Comparison of ENCODE assay signal across 9 mouse cellular contexts in genomic region chrX:153498665-153499293, GRCm38 (mm10). TPM values are rescaled to one million over a fixed set of nuclear protein-coding genes. Genes with fewer than 3 reads are reported as not detected.
DNase-seq lines count a peak whose midpoint lies in the region; ATAC-seq and TF ChIP-seq lines count a peak whose summit lies in the region.
"Had no signal": no experiment of that assay in that cellular context is flagged by ENCODE, and none has a peak within 500 bp of the region (broad histone marks: within the 10 kb centered on the region; RNA-seq: fewer than 3 reads in every experiment).

No protein-coding gene starts in this region.

- peaks cover 6% of the 10 kb centered on the region; the same call in 1 of the 2 replicates for H3K79me2 ChIP-seq in MEL (ENCODE audit: control insufficient read depth, insufficient read depth, low read length, poor library complexity)

- 0 out of 4 replicates have a peak, but pooled peaks cover 0 to 3% of the 10 kb centered on the region in 2 experiments for H3K4me1 ChIP-seq in MEL (ENCODE audit: control insufficient read depth in 1 of 2, insufficient read depth in 2 of 2, low read length in 2 of 2)
- no peaks in the 10 kb centered on the region for H3K4me1 ChIP-seq in embryonic fibroblast, embryonic 13.5 days (ENCODE audit: control insufficient read depth, insufficient read depth, low read length)
- 0 out of 2 replicates have a peak, but pooled peaks cover 4% of the 10 kb centered on the region for H3K4me1 ChIP-seq in hindbrain, embryonic 12.5 days
- no peaks in the 10 kb centered on the region for H3K4me1 ChIP-seq in limb, embryonic 11.5 days (ENCODE audit: control insufficient read depth, insufficient read depth, low read length)
- H3K4me1 ChIP-seq in midbrain, embryonic 16.5 days (ENCODE audit: control insufficient read depth, insufficient read depth, low read length): peaks cover 4% of the 10 kb centered on the region

- no peaks in the 10 kb centered on the region for H3K36me3 ChIP-seq in MEL (ENCODE audit: control insufficient read depth in 1 of 2, insufficient read depth in 2 of 2, low read length in 2 of 2)
- no peaks in the 10 kb centered on the region for H3K36me3 ChIP-seq in hindbrain, embryonic 12.5 days
- no peaks in the 10 kb centered on the region for H3K36me3 ChIP-seq in limb, embryonic 11.5 days (ENCODE audit: control insufficient read depth, insufficient read depth, low read length)
- no peaks in the 10 kb centered on the region for H3K36me3 ChIP-seq in midbrain, embryonic 16.5 days (ENCODE audit: control insufficient read depth, insufficient read depth, low read length)

- no peak for TF ChIP-seq RAD21 in MEL (IDR thresholded peaks at IDR 0.05; ENCODE audit: low read depth, low read length)

- peak overlapping the region; percentile 91 for H3K9ac ChIP-seq in MEL (ENCODE audit: control insufficient read depth, low read depth, low read length, poor library complexity, severe bottlenecking)
- peak overlapping the region; percentile 79 for H3K9ac ChIP-seq in hindbrain, embryonic 12.5 days
- peak overlapping the region; percentile 87 for H3K9ac ChIP-seq in limb, embryonic 11.5 days (ENCODE audit: low read length)
- H3K9ac ChIP-seq in midbrain, embryonic 16.5 days (ENCODE audit: low read depth, low read length): peak overlapping the region; percentile 87

- no peak overlapping the region for H3K27ac ChIP-seq in MEL (ENCODE audit: control insufficient read depth, low read depth, low read length)
- H3K27ac ChIP-seq in embryonic fibroblast, embryonic 13.5 days (ENCODE audit: insufficient read depth, low read length): peak overlapping the region; percentile 86
- peak overlapping the region; percentile 95 for H3K27ac ChIP-seq in hindbrain, embryonic 12.5 days
- H3K27ac ChIP-seq in limb, embryonic 11.5 days (replicated peaks; ENCODE audit: low read depth, low read length): peak overlapping the region; percentile 89
- H3K27ac ChIP-seq in midbrain, embryonic 16.5 days (ENCODE audit: low read length): peak overlapping the region; percentile 96

- H3K27me3 ChIP-seq in MEL (ENCODE audit: control insufficient read depth in 1 of 2, insufficient read depth in 2 of 2, low read length in 2 of 2): no peaks in the 10 kb centered on the region
- H3K27me3 ChIP-seq in hindbrain, embryonic 12.5 days: no peaks in the 10 kb centered on the region
- H3K27me3 ChIP-seq in limb, embryonic 11.5 days (ENCODE audit: control insufficient read depth, insufficient read depth, low read length): no peaks in the 10 kb centered on the region
- H3K27me3 ChIP-seq in midbrain, embryonic 16.5 days (ENCODE audit: control insufficient read depth, insufficient read depth, low read depth, low read length): no peaks in the 10 kb centered on the region

- no peak for TF ChIP-seq POLR2A in MEL (IDR thresholded peaks at IDR 0.05; ENCODE audit: control insufficient read depth in 1 of 2, insufficient read depth in 1 of 2, low read depth in 1 of 2, low read length in 2 of 2, poor library complexity in 1 of 2)
- no peak for TF ChIP-seq POLR2A in embryonic fibroblast, embryonic 13.5 days (IDR thresholded peaks at IDR 0.05; ENCODE audit: low read depth, low read length)

- peak overlapping the region; percentile 60 to 78; a peak in 3 of 4 replicates for H3K4me3 ChIP-seq in MEL (ENCODE audit: control insufficient read depth in 1 of 2, insufficient read depth in 1 of 2, low read depth in 2 of 2, low read length in 2 of 2)
- peak overlapping the region; percentile 87 for H3K4me3 ChIP-seq in embryonic fibroblast, embryonic 13.5 days (ENCODE audit: insufficient read depth, low read length)
- peak overlapping the region; percentile 61 for H3K4me3 ChIP-seq in hindbrain, embryonic 12.5 days
- H3K4me3 ChIP-seq in limb, embryonic 11.5 days (ENCODE audit: low read depth, low read length): peak overlapping the region; percentile 62
- peak overlapping the region; percentile 60 for H3K4me3 ChIP-seq in midbrain, embryonic 16.5 days (ENCODE audit: low read depth, low read length)

- TF ChIP-seq EP300 in MEL (IDR thresholded peaks at IDR 0.05; ENCODE audit: low read depth in 1 of 2, low read length in 2 of 2): no peak

- no peak for TF ChIP-seq CTCF in MEL (IDR thresholded peaks at IDR 0.05 in 2 of 3, conservative IDR thresholded peaks at IDR 0.05 in 1 of 3; ENCODE audit: control insufficient read depth in 1 of 3, insufficient read depth in 1 of 3, low read depth in 2 of 3, low read length in 3 of 3, poor library complexity in 1 of 3, severe bottlenecking in 1 of 3)
- no peak for TF ChIP-seq CTCF in embryonic fibroblast, embryonic 13.5 days (IDR thresholded peaks at IDR 0.05; ENCODE audit: borderline replicate concordance, insufficient read depth, low read length)

- H3K9me3 ChIP-seq in MEL (replicated peaks; ENCODE audit: insufficient read depth, low read length): no peaks in the 10 kb centered on the region
- no peaks in the 10 kb centered on the region for H3K9me3 ChIP-seq in hindbrain, embryonic 12.5 days (replicated peaks)
- no peaks in the 10 kb centered on the region for H3K9me3 ChIP-seq in limb, embryonic 11.5 days (ENCODE audit: control insufficient read depth, low read length)
- no peaks in the 10 kb centered on the region for H3K9me3 ChIP-seq in midbrain, embryonic 16.5 days (replicated peaks; ENCODE audit: control insufficient read depth, low read length, poor library complexity, severe bottlenecking)

- H3K4me2 ChIP-seq in hindbrain, embryonic 12.5 days (replicated peaks): peak overlapping the region; percentile 65
- peak overlapping the region; percentile 72 for H3K4me2 ChIP-seq in limb, embryonic 11.5 days (ENCODE audit: low read depth, severe bottlenecking)
- H3K4me2 ChIP-seq in midbrain, embryonic 16.5 days (ENCODE audit: low read length): peak overlapping the region; percentile 59

- WGBS in hindbrain, embryonic 12.5 days: 24% methylated on average over 27 of the region's 30 CpGs
- WGBS in limb, embryonic 11.5 days: 19% methylated on average over 30 of the region's 30 CpGs
- WGBS in midbrain, embryonic 16.5 days: 14% methylated on average over 30 of the region's 30 CpGs

- ATAC-seq in hindbrain, embryonic 12.5 days (ENCODE audit: low FRiP score): peak; percentile 12
- no peak; the same call in 1 of the 2 replicates for ATAC-seq in limb, embryonic 11.5 days (ENCODE audit: insufficient number of reproducible peaks, low FRiP score, low TSS enrichment, low read depth)
- peak; percentile 38 for ATAC-seq in midbrain, embryonic 16.5 days

- DNase-seq in adrenal gland, adult 2 months: peak; percentile 22
- DNase-seq in adrenal gland, postnatal 4 days (ENCODE audit: low spot score in 2 of 2): no peak
- peak; percentile 15 for DNase-seq in MEL (ENCODE audit: low read depth, low spot score)
- DNase-seq in limb, embryonic 11.5 days (ENCODE audit: low spot score): no peak
- peak; percentile 29 for DNase-seq in thymus, postnatal 14 days

TF ChIP-seq in MEL, 35 proteins besides CTCF, POLR2A, EP300 and RAD21:
- no peak for TF ChIP-seq ZKSCAN1 (IDR thresholded peaks at IDR 0.05; ENCODE audit: low read depth, low read length)
- TF ChIP-seq MAX (IDR thresholded peaks at IDR 0.05; ENCODE audit: low read length): no peak

RNA-seq across cellular contexts. Expression of gene Ubqln2, which starts 0.8 kb away (rescaled TPM):
- total RNA-seq in adrenal gland, adult 2 months (2021): 10 to 100 TPM; 57.8 to 63.3 TPM
- 87.9 and 137 TPM in 2 replicates for polyA plus RNA-seq in adrenal gland, adult 2 months (2012; rRNA removed)
- 10 to 100 TPM; 64.4 to 70.0 TPM for total RNA-seq in adrenal gland, postnatal 4 days (2021)
- 4.2 TPM in 2 replicates for total RNA-seq in MEL (2012; rRNA removed)
- polyA plus RNA-seq in MEL (2012; ENCODE audit: insufficient read depth in 1 of 2, insufficient read length in 2 of 2, low read depth in 1 of 2, low replicate concordance in 2 of 2, missing spikeins in 1 of 2): 10 to 100 TPM in 1 of 2 experiments, not detected in 1; 10.1 TPM
- polyA plus RNA-seq in embryonic fibroblast, embryonic 13.5 days (2011; ENCODE audit: insufficient read length, low read depth, missing spikeins): 40.6 and 42.9 TPM in 2 replicates
- 52.6 and 56.4 TPM in 2 replicates for polyA plus RNA-seq in hindbrain, embryonic 12.5 days (2016; fragmentation: Nextera tagmentation; extraction: Ambion mirVana)
- 44.0 and 50.3 TPM in 2 replicates for polyA plus RNA-seq in limb, embryonic 11.5 days (2014; fragmentation: Nextera tagmentation; extraction: Ambion mirVana)
- polyA plus RNA-seq in midbrain, embryonic 16.5 days (2015; fragmentation: Nextera tagmentation; extraction: Ambion mirVana): 50.4 and 51.9 TPM in 2 replicates

RNA-seq across cellular contexts. Expression of gene Cypt3, which starts 59.6 kb away (rescaled TPM):
- total RNA-seq in adrenal gland, adult 2 months (2021): not detected
- not detected in 2 replicates for polyA plus RNA-seq in adrenal gland, adult 2 months (2012; rRNA removed)
- not detected for total RNA-seq in adrenal gland, postnatal 4 days (2021)
- not detected in 2 replicates for total RNA-seq in MEL (2012; rRNA removed)
- not detected for polyA plus RNA-seq in MEL (2012; ENCODE audit: insufficient read depth in 1 of 2, insufficient read length in 2 of 2, low read depth in 1 of 2, low replicate concordance in 2 of 2, missing spikeins in 1 of 2)
- not detected in 2 replicates for polyA plus RNA-seq in embryonic fibroblast, embryonic 13.5 days (2011; ENCODE audit: insufficient read length, low read depth, missing spikeins)
- polyA plus RNA-seq in hindbrain, embryonic 12.5 days (2016; fragmentation: Nextera tagmentation; extraction: Ambion mirVana): not detected in 2 replicates
- not detected in 2 replicates for polyA plus RNA-seq in limb, embryonic 11.5 days (2014; fragmentation: Nextera tagmentation; extraction: Ambion mirVana)
- polyA plus RNA-seq in midbrain, embryonic 16.5 days (2015; fragmentation: Nextera tagmentation; extraction: Ambion mirVana): not detected in 2 replicates
- polyA plus RNA-seq: gonadal fat pad, adult 2 months had no signal

Comparison
In these comparisons a context has a peak if more than half of its experiments do, and no peak if none do; other contexts are left out.
1. DNase-seq: peak in adrenal gland, adult 2 months (single experiment), MEL (single experiment) and thymus, postnatal 14 days (single experiment); none in adrenal gland, postnatal 4 days (0 of 2) and limb, embryonic 11.5 days (single experiment).
2. Peak in every context shown above with its lines, with median percentiles within 50 percentile points of each other: H3K4me3 ChIP-seq, H3K9ac ChIP-seq and H3K4me2 ChIP-seq.